Mouse (Mus musculus): ENCODE results near the gene Hrasls.

Gene Hrasls

DNA sequence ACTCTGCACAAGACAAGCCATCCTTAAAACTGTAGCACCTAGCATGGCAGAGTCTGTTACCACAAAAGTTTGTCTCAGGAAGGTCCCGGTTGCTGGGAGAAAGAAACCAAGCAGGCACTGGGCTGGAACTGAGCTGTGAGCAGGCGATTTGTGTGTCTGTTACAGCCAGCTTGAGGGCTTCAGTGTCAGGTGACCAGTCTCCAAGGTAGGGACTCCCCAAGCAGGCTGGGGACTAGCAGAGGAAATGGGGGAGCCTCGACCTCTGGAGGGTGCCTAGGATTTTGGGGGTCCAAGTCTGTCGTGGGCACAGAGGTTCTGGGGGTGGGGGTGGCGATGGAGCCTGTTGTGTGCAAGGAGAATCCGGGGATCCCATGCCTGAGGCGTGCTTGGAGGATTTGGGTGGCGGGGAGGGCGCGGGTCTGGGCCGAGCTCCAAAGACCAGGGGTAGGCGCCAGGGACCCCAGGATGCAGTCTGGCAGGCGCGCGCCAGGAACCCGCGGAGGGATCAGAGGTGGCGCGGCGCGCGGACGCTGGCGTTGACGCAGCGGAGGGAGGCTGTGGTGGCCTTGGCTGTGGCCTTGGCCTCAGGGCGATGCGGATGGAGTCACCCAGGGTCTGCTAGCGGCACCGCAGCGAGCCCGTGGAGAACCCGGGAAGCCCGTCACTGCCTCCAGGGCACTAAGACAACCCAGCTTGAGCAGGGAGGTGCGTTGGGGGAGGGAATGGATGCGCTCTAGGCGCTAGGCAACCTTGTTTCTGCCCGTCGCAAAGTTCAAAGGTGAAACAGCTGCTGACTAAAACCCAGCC lies at the start of gene Hrasls:
Gene Hrasls, plus strand, starts transcription at position 91 of the 807 bp plus-strand sequence.
- DNase-seq (ENCODE audit: extremely low read depth, insufficient read length, low spot score) = no peak

GRCm38 (mm10) chr16:29162271-29162670 lies 47.2 kb upstream of the Hrasls start:
- no peak for DNase-seq (ENCODE audit: extremely low read depth, insufficient read length, low spot score)

DNA sequence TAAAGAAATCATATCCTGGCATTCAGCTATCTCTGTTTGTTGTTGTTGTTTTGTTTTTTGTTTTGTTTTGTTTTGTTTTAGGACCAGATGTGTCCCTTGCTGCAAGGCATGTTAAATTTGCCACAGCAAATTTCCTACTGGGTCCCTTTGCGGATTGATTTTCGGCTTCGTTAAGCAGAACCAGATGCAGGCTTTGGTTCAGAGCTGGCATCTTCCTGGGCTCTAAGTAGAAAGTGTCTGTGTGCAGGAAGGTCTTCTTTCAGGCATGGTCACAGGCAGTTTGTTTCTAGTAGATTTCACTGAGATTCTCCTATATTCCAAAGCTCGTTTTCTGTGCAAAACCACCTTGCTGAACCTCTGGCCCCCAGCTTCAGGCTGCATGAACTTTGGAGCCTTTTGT lies 42.4 kb upstream of the Hrasls start:
- DNase-seq (ENCODE audit: extremely low read depth, insufficient read length, low spot score) = no peak

DNA sequence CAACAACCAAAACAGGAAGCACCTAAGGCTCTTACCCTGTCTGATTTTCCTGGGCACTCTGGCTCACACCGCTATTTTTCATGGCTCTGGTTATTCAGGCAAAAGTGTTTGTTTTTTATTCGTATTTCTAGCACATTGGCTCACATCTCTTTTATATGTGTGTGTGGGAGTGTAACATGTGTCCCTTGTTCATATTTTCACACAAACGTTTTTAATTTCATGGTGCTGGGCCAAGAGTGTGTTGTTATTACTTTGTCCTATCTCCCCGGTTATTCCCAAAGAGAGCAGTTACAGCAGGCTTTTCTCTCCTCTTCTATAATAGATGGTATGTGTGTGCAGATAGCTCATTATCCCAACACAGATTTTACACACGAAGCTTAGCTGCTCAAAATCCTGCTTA lies 37.8 kb upstream of the Hrasls start:
- DNase-seq (ENCODE audit: extremely low read depth, insufficient read length, low spot score) = no peak

DNA sequence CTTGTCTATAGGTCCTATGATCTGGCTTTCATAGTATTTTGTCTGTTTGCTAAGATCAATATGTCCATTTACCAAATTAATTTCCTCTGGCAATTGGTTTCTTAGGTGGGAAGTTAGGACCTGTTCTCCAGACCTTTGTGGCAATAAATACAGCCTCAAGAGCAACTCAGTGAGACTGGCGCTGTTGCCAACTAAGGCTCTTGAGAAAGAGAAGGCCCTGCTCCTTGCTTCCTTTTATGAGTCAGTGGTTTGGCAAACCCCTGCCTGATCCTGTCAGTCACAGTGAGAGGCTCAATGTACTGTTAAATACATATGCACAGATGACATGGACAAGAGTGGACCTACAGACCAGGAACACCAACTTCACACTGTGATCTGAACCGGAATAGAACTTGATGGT lies 36.3 kb upstream of the Hrasls start:
- DNase-seq (ENCODE audit: extremely low read depth, insufficient read length, low spot score) = no peak

- no peak for DNase-seq (ENCODE audit: extremely low read depth, insufficient read length, low spot score)
Measured at GRCm38 (mm10) chr16:29174831-29175350, 34.6 kb upstream of the Hrasls start.

- no peak for DNase-seq (ENCODE audit: extremely low read depth, insufficient read length, low spot score)
Measured at GRCm38 (mm10) chr16:29192911-29193310, 16.6 kb upstream of the Hrasls start.

- DNase-seq (ENCODE audit: extremely low read depth, insufficient read length, low spot score) = no peak
Measured at GRCm38 (mm10) chr16:29193981-29194380, 15.5 kb upstream of the Hrasls start.

GRCm38 (mm10) chr16:29195156-29195555 lies 14.3 kb upstream of the Hrasls start:
- DNase-seq (ENCODE audit: extremely low read depth, insufficient read length, low spot score) = no peak

DNA sequence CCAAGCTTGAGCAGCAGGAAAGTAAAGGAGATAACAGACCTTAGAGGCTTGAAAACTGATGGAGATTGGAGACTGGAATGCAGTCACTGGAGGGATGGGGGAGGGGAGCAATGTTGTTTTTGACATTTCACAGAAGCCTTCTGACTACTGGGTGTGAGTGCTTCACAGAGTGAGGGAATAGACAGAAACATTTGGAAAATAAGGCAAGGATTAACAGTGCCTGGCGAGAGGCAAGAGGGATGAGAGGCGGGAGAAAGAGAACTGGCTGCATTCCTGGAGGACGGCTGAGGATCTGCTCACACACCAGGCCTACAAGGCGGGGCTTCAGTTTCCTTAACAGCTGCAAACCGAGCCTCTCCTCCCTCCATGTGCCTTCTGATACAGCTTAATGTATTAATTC lies 11.0 kb upstream of the Hrasls start:
- no peak for DNase-seq (ENCODE audit: extremely low read depth, insufficient read length, low spot score)

DNA sequence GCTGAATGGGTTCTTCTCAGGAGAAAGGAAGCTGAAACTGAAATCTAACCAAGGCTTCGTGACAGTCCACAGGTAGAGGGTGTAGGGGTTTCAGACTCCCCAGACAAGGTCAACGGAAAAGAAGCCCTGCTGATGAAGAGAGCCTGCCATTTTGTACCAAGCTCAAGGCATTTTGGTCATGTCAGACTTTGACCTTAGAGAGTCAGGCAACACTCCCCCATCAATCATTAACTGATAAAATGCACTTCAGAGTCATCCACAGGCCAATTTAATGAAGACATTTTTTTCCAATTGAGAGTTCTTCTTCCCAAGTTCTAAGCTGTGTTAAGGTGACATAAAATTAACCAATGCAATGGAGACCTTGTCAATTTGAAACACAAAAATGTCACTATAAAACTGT lies 8.3 kb upstream of the Hrasls start:
- DNase-seq (ENCODE audit: extremely low read depth, insufficient read length, low spot score) = no peak

GRCm38 (mm10) chr16:29204875-29205274 lies 4.6 kb upstream of the Hrasls start:
- no peak for DNase-seq (ENCODE audit: extremely low read depth, insufficient read length, low spot score)

GRCm38 (mm10) chr16:29205581-29205980 lies 3.9 kb upstream of the Hrasls start:
- DNase-seq (ENCODE audit: extremely low read depth, insufficient read length, low spot score) = no peak

DNA sequence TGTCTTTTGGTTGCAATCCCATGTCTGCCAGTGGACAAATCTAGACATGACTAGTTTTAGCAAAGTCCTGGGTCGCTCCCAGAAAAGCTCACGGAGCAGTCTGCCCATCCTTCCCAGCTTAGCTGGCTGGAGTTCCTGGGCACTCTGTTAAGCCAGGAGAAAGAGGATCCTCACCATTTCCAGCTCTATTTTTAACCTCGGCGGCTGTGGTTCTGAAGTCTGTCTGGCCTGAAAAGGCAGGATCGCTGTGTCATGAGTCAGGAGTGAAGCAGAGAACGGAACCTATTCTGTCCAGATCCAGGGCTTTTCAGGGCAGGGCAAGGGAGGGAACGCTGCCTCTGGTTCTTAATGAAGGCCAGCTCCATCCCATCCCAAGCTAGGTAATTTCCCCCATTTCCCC lies 654 bp upstream of the Hrasls start:
- no peak for DNase-seq (ENCODE audit: extremely low read depth, insufficient read length, low spot score)

GRCm38 (mm10) chr16:29216395-29217295 lies 7.2 kb downstream of the Hrasls start:
- no peak for DNase-seq (ENCODE audit: extremely low read depth, insufficient read length, low spot score)

- DNase-seq (ENCODE audit: extremely low read depth, insufficient read length, low spot score) = no peak
Measured at GRCm38 (mm10) chr16:29235951-29236350, 26.5 kb downstream of the Hrasls start.

DNA sequence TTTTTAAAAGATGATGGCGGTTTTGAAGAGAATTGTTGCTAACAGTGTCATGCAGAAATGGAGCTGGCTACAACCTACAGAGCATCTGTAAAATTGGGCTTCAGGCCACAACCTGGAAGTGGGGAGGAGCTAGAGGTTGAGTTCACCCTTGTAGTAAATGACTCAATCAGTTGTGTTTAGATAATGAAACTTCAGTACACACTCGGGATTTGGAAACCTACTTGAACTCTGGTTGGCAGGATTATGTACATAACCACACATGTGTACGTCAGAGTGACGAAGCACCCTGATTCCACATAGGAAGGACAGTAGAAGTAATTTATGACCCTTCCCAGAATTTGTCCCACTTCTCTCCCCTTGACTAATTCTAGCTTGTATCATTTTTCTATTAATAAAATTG lies 44.8 kb downstream of the Hrasls start:
- DNase-seq (ENCODE audit: extremely low read depth, insufficient read length, low spot score) = no peak
